ENCODE assay signal across 25 mouse cellular contexts in genomic region chr14:47220231-47221025, GRCm38 (mm10).
"Had no signal": no experiment of that assay in that cellular context is flagged by ENCODE, and none has a peak within 500 bp of the region (broad histone marks: within the 10 kb centered on the region; RNA-seq: fewer than 3 reads in every experiment).

No protein-coding gene starts in this region.

- H3K9me3 ChIP-seq: forebrain, embryonic 15.5 days; heart, embryonic 13.5 days; heart, embryonic 15.5 days; hindbrain, embryonic 10.5 days; hindbrain, embryonic 12.5 days; intestine, embryonic 15.5 days; limb, embryonic 13.5 days; limb, embryonic 15.5 days had no signal

- ATAC-seq: forebrain, embryonic 15.5 days; forebrain, postnatal 0 days; hindbrain, embryonic 16.5 days; inflammation-experienced regulatory T-cells, adult 6 months; intestine, embryonic 15.5 days; intestine, postnatal 0 days had no signal

- H3K4me3 ChIP-seq: forebrain, embryonic 15.5 days; heart, adult 2 months; heart, embryonic 13.5 days; heart, embryonic 15.5 days; hindbrain, embryonic 10.5 days; hindbrain, embryonic 12.5 days; intestine, embryonic 15.5 days; limb, embryonic 13.5 days; limb, embryonic 15.5 days had no signal

- H3K4me1 ChIP-seq: forebrain, embryonic 15.5 days; heart, embryonic 13.5 days; heart, embryonic 15.5 days; hindbrain, embryonic 10.5 days; hindbrain, embryonic 12.5 days; intestine, embryonic 15.5 days; limb, embryonic 13.5 days; limb, embryonic 15.5 days had no signal

- H3K9ac ChIP-seq: forebrain, embryonic 15.5 days; forebrain, postnatal 0 days; heart, embryonic 13.5 days; heart, embryonic 15.5 days; hindbrain, embryonic 12.5 days; hindbrain, embryonic 14.5 days; intestine, embryonic 15.5 days; limb, embryonic 13.5 days; limb, embryonic 15.5 days had no signal

- H3K36me3 ChIP-seq: forebrain, embryonic 15.5 days; heart, embryonic 13.5 days; heart, embryonic 15.5 days; hindbrain, embryonic 10.5 days; hindbrain, embryonic 12.5 days; intestine, embryonic 15.5 days; limb, embryonic 13.5 days; limb, embryonic 15.5 days had no signal

- DNase-seq: forebrain, postnatal 0 days; gastrocnemius, postnatal 14 days; heart, adult 2 months; heart, postnatal 14 days; heart, postnatal 36 days; kidney, adult 18-20 months; kidney, adult 8-10 months; kidney, postnatal 10 days; kidney, postnatal 25 days; kidney, postnatal 4 days; layer of hippocampus, adult 9-11 months; layer of hippocampus, postnatal 36 days; left cerebral cortex, postnatal 4 days had no signal

- H3K27ac ChIP-seq: forebrain, embryonic 15.5 days; heart, adult 2 months; heart, embryonic 13.5 days; heart, embryonic 15.5 days; hindbrain, embryonic 10.5 days; hindbrain, embryonic 12.5 days; hindbrain, embryonic 14.5 days; intestine, embryonic 15.5 days; limb, embryonic 13.5 days; limb, embryonic 15.5 days had no signal

- H3K27me3 ChIP-seq: forebrain, embryonic 15.5 days; heart, embryonic 13.5 days; heart, embryonic 15.5 days; hindbrain, embryonic 12.5 days; intestine, embryonic 15.5 days; limb, embryonic 13.5 days; limb, embryonic 15.5 days had no signal

- H3K4me2 ChIP-seq: forebrain, embryonic 15.5 days; heart, embryonic 13.5 days; heart, embryonic 15.5 days; hindbrain, embryonic 12.5 days; hindbrain, embryonic 14.5 days; intestine, embryonic 15.5 days; limb, embryonic 13.5 days; limb, embryonic 15.5 days had no signal
